Mouse (Mus musculus) cerebellum, postnatal 10 days (tissue): ENCODE results near the gene Myl7.
"Not testable (repeated sequence)": the region's sequence is repeated elsewhere in the genome, so short reads cannot be mapped to it uniquely, and the experiment has no call there.

ENCODE experiments used
- DNase-seq, 2 experiments: peaks; one replicate each; pipeline ENCODE4 v3.0.0; 2021; ENCODE audit warnings: mixed read lengths in 2 of 2

The Myl7 gene

GRCm38 (mm10) chr11:5898531-5898930 is at the start of gene Myl7:
Gene Myl7 (minus strand): TSS chr11:5898782.
- no peak for DNase-seq

- no peak for DNase-seq
Observed at GRCm38 (mm10) chr11:5947796-5948195, 49.2 kb upstream of the Myl7 start.

- DNase-seq = no peak
Observed at GRCm38 (mm10) chr11:5945096-5945495, 46.5 kb upstream of the Myl7 start.

GRCm38 (mm10) chr11:5942966-5943365 is 44.4 kb upstream of the Myl7 start:
- no peak for DNase-seq

- DNase-seq = not testable (repeated sequence)
Observed at GRCm38 (mm10) chr11:5934531-5934930, 35.9 kb upstream of the Myl7 start.

- peak; percentile 59 to 67 for DNase-seq
Observed at GRCm38 (mm10) chr11:5931947-5932346, 33.4 kb upstream of the Myl7 start.

- DNase-seq = no peak
Observed at GRCm38 (mm10) chr11:5930578-5930977, 32.0 kb upstream of the Myl7 start.

- no peak for DNase-seq
Observed at GRCm38 (mm10) chr11:5926696-5927220, 28.2 kb upstream of the Myl7 start.

- DNase-seq = no peak
Observed at GRCm38 (mm10) chr11:5924699-5925098, 26.1 kb upstream of the Myl7 start.

GRCm38 (mm10) chr11:5920323-5920960 is 21.9 kb upstream of the Myl7 start:
- peak; percentile 26 to 42 for DNase-seq

- no peak for DNase-seq
Observed at GRCm38 (mm10) chr11:5919606-5920005, 21.0 kb upstream of the Myl7 start.

GRCm38 (mm10) chr11:5918111-5918510 is 19.5 kb upstream of the Myl7 start:
- DNase-seq = no peak

- DNase-seq = peak; percentile 73 to 79
Observed at GRCm38 (mm10) chr11:5916178-5916548, 17.6 kb upstream of the Myl7 start.

GRCm38 (mm10) chr11:5915429-5916177 is 17.0 kb upstream of the Myl7 start:
- DNase-seq = peak; percentile 87 to 88

- DNase-seq = peak in 1 of 2 experiments; percentile 28
Observed at GRCm38 (mm10) chr11:5914940-5915339, 16.4 kb upstream of the Myl7 start.

GRCm38 (mm10) chr11:5913936-5914335 is 15.4 kb upstream of the Myl7 start:
- DNase-seq = peak in 1 of 2 experiments; percentile 17

- DNase-seq = peak; percentile 69 to 74
Observed at GRCm38 (mm10) chr11:5913256-5913655, 14.7 kb upstream of the Myl7 start.

- DNase-seq = peak; percentile 87
Observed at GRCm38 (mm10) chr11:5912635-5913034, 14.1 kb upstream of the Myl7 start.

GRCm38 (mm10) chr11:5908642-5909041 is 10.1 kb upstream of the Myl7 start:
- DNase-seq = no peak

GRCm38 (mm10) chr11:5907096-5907495 is 8.5 kb upstream of the Myl7 start:
- no peak for DNase-seq

GRCm38 (mm10) chr11:5905778-5906518 is 7.4 kb upstream of the Myl7 start:
- DNase-seq = peak; percentile 18 to 45

- no peak for DNase-seq
Observed at GRCm38 (mm10) chr11:5904871-5905270, 6.3 kb upstream of the Myl7 start.

- DNase-seq = no peak
Observed at GRCm38 (mm10) chr11:5904357-5904756, 5.8 kb upstream of the Myl7 start.
